Mouse (Mus musculus): ENCODE measurements around the gene Mgmt.

- TF ChIP-seq CTCF (IDR thresholded peaks at IDR 0.05 in 2 of 3, conservative IDR thresholded peaks at IDR 0.05 in 1 of 3; ENCODE audit: control insufficient read depth in 1 of 3, insufficient read depth in 1 of 3, low read depth in 2 of 3, low read length in 3 of 3, poor library complexity in 1 of 3, severe bottlenecking in 1 of 3) (no peak), EP300 (IDR thresholded peaks at IDR 0.05; ENCODE audit: low read depth in 1 of 2, low read length in 2 of 2) (no peak), JUND (IDR thresholded peaks at IDR 0.05; ENCODE audit: low read depth, low read length) (no peak), ZC3H11A (IDR thresholded peaks at IDR 0.05; ENCODE audit: low read depth, low read length) (no peak), USF2 (IDR thresholded peaks at IDR 0.05; ENCODE audit: borderline replicate concordance in 1 of 2, insufficient read depth in 1 of 2, low read depth in 1 of 2, low read length in 2 of 2) (no peak), USF1 (IDR thresholded peaks at IDR 0.05; ENCODE audit: low read depth, low read length) (no peak), SIN3A (IDR thresholded peaks at IDR 0.05; ENCODE audit: low read length) (no peak), E2F4 (IDR thresholded peaks at IDR 0.05; ENCODE audit: borderline replicate concordance, low read depth, low read length) (no peak), CHD2 (IDR thresholded peaks at IDR 0.05; ENCODE audit: low read length) (no peak), ZMIZ1 (IDR thresholded peaks at IDR 0.05; ENCODE audit: low read depth, low read length) (no peak)
Measured at GRCm38 (mm10) chr7:136850339-136850738, 44.1 kb upstream of the Mgmt start.
